Mouse (Mus musculus) heart, embryonic 16.5 days (tissue): ENCODE measurements around the gene 5330417C22Rik. TPM values are rescaled to one million over a fixed set of nuclear protein-coding genes. Genes with fewer than 3 reads are reported as not detected.

Experiments used
- ATAC-seq: fragments of 200-750 bp; cut with Nextera tagmentation; replicated peaks from 2 replicates; pipeline ENCODE4 v1.8.0; 2017; ENCODE audit warnings: moderate number of reproducible peaks; ENCODE audit not compliant: insufficient read depth, low FRiP score; ENCODE audit errors: extremely low read depth
- H3K27ac ChIP-seq: fragments of 300-500 bp; sonication (generic); 2 replicates; pipeline ENCODE4 v1.5.1; 2014; ENCODE audit warnings: mild to moderate bottlenecking, low read length, control low read depth, moderate library complexity
- H3K27me3 ChIP-seq: fragments of 300-500 bp; sonication (generic); 2 replicates; pipeline ENCODE4 v1.6.1; 2014; ENCODE audit warnings: low read length, mixed read lengths; ENCODE audit not compliant: control insufficient read depth, insufficient read depth
- H3K36me3 ChIP-seq: fragments of 300-500 bp; sonication (generic); 2 replicates; pipeline ENCODE4 v1.6.1; 2014; ENCODE audit not compliant: control insufficient read depth, insufficient read depth
- H3K4me1 ChIP-seq: fragments of 300-500 bp; sonication (generic); 2 replicates; pipeline ENCODE4 v1.6.1; 2014; ENCODE audit warnings: low read length, mixed read lengths; ENCODE audit not compliant: control insufficient read depth, insufficient read depth
- H3K4me2 ChIP-seq: fragments of 300-500 bp; sonication (generic); 2 replicates; pipeline ENCODE4 v1.6.1; 2014; ENCODE audit warnings: low read depth, mild to moderate bottlenecking, control low read depth, low read length
- H3K4me3 ChIP-seq: fragments of 300-500 bp; sonication (generic); 2 replicates; pipeline ENCODE4 v1.5.1; 2014; ENCODE audit warnings: mild to moderate bottlenecking, control low read depth, low read length
- H3K9ac ChIP-seq: fragments of 300-500 bp; sonication (generic); 2 replicates; pipeline ENCODE4 v1.6.1; 2014; ENCODE audit warnings: low read length, control low read depth
- H3K9me3 ChIP-seq: fragments of 300-500 bp; sonication (generic); replicated peaks from 2 replicates; pipeline ENCODE4 v1.6.1; 2016; ENCODE audit warnings: low read length; ENCODE audit not compliant: control insufficient read depth
- WGBS: fragments of 180-500 bp; shearing (Covaris S2); extraction: QIAGEN DNeasy Blood & Tissue Kit; methylation state at CpG from one replicate; pipeline ENCODE4 v1.1.7; 2014; 5-methylcytosine and 5-hydroxymethylcytosine counted together
- polyA plus RNA-seq: library from polyadenylated mRNA; unstranded; fragments of >200 nt; fragmentation: Nextera tagmentation; extraction: Ambion mirVana; gene quantifications from 2 replicates; pipeline ENCODE4 v1.2.1, GENCODE M21; 2015

The 5330417C22Rik gene
- polyA plus RNA-seq, 1 experiment from 2014 or later: 1.9 TPM

DNA sequence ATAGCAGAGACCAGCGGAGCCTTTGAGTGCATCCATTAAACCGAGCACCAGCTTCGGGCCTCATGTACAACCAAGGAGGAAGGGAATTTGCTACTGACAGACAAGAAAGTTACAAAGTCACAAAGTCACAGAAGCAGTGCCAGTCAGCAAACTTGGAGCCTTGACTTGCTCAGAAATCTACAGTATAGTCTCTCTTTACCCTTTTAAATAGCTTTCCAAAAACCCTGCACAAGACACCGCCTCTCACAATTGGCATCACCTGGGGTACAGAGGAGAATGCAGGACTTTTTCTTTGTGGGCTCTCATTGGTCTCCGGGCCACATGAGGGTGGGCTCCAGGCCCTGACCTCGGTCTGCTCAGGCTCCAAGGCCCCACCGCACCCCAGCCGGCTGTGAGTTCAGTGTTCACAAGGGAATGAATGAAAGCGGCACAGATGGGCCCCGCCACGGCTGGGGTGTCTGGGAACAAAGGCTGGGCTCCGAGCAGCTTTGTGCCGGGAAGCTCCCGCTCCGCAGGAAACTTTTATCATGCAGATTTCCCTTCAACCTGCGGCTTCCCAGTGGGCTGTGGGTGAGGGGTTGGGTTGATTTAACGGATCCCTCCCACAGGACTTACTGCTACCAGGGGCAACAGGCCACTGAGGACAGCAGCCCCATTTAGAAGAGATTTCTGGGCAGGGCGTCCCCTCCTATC, 103.0 kb downstream of the 5330417C22Rik start:
- Histone ChIP-seq H3K4me2 (no peak overlapping the region), H3K27ac (no peak overlapping the region), H3K9me3 (no peaks in the 10 kb centered on the region), H3K9ac (no peak overlapping the region), H3K4me3 (no peak overlapping the region), H3K27me3 (no peaks in the 10 kb centered on the region), H3K36me3 (peaks cover 44% of the 10 kb centered on the region), H3K4me1 (no peaks in the 10 kb centered on the region)
- no peak; the same call in 1 of the 2 replicates for ATAC-seq
- 66% methylated on average over 18 of the region's 18 CpGs for WGBS

DNA sequence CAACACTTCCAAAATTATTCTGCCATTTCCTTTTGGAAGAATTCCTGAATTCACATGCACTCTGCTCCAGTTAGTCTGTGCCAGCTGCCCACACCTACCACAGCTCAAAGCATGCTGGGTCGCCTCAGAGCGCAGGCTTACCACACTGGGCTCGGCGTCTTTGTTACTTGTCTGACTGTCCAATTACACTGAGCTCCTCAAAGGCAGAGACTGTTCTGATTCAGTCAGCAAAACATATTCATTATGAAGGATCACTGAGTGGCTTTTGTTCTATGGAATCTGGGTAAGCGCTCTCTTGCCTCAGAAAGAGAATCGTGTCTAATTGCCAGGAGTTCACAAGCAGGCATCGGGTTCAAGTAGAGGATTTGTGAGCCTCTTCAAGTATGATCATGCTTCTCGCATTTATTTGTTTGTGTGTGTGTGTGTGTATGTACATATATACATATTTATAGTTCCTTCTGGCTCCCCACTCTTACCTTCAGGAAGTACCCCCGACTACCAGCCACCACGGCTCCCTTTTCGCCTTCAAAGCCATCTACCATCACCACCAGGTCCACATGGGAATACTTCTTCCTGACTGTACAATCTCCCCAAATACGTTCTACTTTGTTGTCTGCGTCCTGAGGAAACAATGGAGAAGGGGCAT, 103.7 kb downstream of the 5330417C22Rik start:
- peaks cover 50% of the 10 kb centered on the region for H3K36me3 ChIP-seq
- no peaks in the 10 kb centered on the region for H3K9me3 ChIP-seq
- no peaks in the 10 kb centered on the region for H3K4me1 ChIP-seq
- H3K27me3 ChIP-seq: no peaks in the 10 kb centered on the region
- H3K4me2 ChIP-seq: no peak overlapping the region
- H3K9ac ChIP-seq: no peak overlapping the region
- no peak overlapping the region for H3K27ac ChIP-seq
- ATAC-seq: no peak
- H3K4me3 ChIP-seq: no peak overlapping the region
- WGBS: 87% methylated on average over 13 of the region's 13 CpGs

DNA sequence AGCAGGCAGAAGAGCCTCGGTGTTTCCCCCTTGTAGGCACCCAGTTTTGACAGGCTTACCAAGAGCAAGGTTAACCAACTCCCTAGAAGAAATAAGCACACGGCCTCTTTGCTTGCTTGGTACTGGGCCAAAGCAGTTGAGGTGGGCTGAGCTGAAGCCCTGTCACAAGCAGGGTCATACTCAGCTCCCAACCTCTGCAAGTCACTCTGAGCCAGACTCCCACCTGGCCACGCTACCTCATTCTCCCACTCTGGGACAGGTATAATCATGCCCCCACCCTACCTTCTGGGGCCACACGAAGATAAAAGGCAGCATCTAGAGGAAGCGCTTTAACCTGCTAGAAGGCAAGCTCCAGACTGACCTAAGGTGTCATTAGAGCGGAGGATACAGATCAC, 110.7 kb downstream of the 5330417C22Rik start:
- 78% methylated on average over 6 of the region's 6 CpGs for WGBS
- H3K9me3 ChIP-seq: no peaks in the 10 kb centered on the region
- no peaks in the 10 kb centered on the region for H3K27me3 ChIP-seq
- no peak for ATAC-seq
- peaks cover 39% of the 10 kb centered on the region for H3K36me3 ChIP-seq
- H3K4me3 ChIP-seq: no peak overlapping the region
- H3K27ac ChIP-seq: no peak overlapping the region
- no peak overlapping the region for H3K4me2 ChIP-seq
- H3K9ac ChIP-seq: no peak overlapping the region
- H3K4me1 ChIP-seq: peaks cover 9% of the 10 kb centered on the region

DNA sequence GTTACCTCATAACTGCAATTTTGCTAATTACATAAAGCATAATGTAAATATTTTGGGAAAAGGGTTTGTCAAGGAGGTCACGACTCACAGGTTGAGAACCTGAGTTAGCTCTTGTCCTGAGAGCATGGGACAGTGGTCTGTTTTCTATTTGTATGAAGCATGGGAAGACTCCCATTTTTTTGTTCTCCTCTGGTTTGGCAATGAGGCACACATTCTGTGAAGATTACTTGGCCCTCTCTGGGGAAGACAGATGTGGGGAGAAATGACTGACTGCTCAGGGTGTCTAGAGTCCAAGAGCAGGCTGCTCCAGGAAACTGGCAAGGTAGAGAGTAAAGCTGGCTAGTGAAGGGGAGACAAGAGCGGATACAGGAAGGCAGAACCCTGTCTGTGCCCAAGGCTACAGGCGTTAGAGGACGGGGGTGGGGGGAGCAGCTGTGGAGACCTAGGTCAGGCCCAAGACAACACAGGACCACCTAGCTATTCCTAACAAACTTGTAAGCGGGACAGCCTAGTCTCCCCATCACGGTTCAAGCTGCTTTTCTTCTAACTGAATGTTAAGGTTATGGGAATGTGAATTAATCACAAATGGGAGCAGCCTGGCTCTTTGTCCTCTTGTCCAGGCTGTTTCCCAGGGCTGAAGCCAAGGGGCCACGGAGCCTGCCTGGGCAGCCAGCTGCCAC, 111.3 kb downstream of the 5330417C22Rik start:
- H3K9ac ChIP-seq: no peak overlapping the region
- no peak overlapping the region for H3K4me2 ChIP-seq
- no peaks in the 10 kb centered on the region for H3K9me3 ChIP-seq
- 80% methylated on average over 7 of the region's 7 CpGs for WGBS
- no peaks in the 10 kb centered on the region for H3K27me3 ChIP-seq
- H3K27ac ChIP-seq: no peak overlapping the region
- peaks cover 39% of the 10 kb centered on the region for H3K36me3 ChIP-seq
- peaks cover 9% of the 10 kb centered on the region for H3K4me1 ChIP-seq
- ATAC-seq: no peak
- H3K4me3 ChIP-seq: no peak overlapping the region

DNA sequence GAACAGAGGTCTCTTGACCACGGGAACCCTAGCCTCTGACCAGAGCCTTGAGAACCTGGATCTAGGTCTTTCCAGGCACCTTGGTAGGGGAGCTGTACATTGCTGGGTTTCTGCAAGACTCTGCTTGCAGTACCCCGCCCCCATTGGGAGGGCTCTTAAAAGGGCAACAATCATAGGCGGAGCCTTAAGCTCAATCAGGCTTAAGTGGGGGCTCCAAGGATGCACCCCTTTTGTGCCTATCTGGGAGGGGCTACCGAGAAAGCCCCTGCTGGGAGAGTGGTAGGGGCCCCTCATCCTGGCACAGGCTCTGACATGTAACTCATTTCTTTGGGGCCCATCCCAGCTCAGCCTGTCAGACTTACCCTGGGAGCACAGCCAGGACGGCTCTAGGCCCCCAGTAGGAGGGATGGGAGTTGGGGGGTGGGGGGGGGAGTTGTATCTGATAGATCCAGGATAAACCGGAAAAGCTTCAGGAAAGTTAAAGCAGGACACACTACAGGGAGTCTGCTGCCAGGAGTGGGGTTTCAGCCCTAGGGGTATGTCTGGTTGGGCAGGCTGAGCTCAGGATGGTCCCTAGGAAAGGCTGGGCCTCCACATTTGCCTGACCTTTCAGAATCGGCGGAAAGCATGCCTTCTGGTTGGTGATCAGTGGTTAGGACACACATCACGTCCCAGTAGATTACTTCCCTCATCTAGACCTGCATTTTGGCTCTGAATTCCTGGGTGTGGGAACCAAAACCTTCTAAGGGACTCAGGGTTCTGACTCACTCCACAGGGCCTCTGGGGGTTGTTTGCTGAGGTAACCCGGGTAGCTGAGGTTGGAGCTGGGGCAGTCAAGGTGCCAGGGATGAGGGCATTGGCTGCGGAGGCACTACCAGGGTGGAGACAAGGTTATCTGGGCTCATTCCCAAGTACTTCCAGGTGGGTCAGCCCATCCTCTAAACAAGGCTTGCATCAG, 112.2 kb downstream of the 5330417C22Rik start:
- H3K27ac ChIP-seq: no peak overlapping the region
- H3K27me3 ChIP-seq: no peaks in the 10 kb centered on the region
- peaks cover 34% of the 10 kb centered on the region for H3K36me3 ChIP-seq
- peaks cover 9% of the 10 kb centered on the region for H3K4me1 ChIP-seq
- H3K4me2 ChIP-seq: peak overlapping the region; percentile 49
- ATAC-seq: peak; percentile 50; the same call in 1 of the 2 replicates
- no peaks in the 10 kb centered on the region for H3K9me3 ChIP-seq
- H3K9ac ChIP-seq: peak overlapping the region; percentile 27; the same call in 1 of the 2 replicates
- WGBS: 17% methylated on average over 11 of the region's 11 CpGs
- no peak overlapping the region for H3K4me3 ChIP-seq

DNA sequence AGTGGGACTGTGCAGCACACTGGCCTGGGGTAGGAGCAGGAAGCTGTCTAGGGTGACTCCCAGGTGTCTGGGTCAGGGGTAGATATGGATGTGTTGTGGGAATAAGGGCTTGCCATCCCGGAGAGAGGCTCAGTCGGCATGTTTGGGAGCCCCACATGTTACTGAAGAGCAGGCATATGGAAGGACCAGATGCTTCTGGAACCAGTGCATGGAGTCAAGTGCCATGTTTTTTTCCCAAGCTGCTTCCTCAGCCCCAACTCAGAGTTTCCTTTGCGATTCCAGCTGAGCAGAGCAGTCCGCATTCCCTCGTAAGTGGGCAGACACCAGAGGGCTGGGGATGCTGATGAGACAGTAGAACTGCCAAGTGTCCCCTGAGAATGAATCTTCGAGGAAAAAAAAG, 113.3 kb downstream of the 5330417C22Rik start:
- Histone ChIP-seq H3K27ac (no peak overlapping the region), H3K9ac (no peak overlapping the region), H3K4me3 (no peak overlapping the region), H3K36me3 (peaks cover 23% of the 10 kb centered on the region), H3K4me1 (peaks cover 9% of the 10 kb centered on the region), H3K27me3 (no peaks in the 10 kb centered on the region), H3K9me3 (no peaks in the 10 kb centered on the region), H3K4me2 (no peak overlapping the region)
- 36% methylated on average over 6 of the region's 6 CpGs for WGBS
- ATAC-seq: no peak

DNA sequence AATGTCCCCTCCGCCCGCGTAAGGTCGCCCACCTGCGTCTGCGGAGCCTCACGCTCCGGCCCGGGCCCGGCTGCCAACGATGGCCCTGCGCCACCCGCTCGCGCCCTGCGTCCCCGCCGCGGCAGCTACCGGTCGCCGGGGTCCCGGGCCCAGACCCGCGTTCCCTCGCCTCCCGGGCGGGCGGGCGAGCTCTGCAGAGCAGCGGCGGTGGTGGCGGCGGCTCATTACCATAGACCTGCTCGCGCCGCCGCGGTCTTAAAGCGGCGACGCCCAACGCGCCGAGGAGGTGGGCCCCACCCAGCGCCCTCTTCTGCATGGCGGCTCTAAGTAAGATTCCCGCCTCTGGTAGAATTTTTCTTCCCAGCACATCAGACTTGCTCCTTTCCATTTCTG, 120.5 kb downstream of the 5330417C22Rik start:
- Histone ChIP-seq H3K27me3 (peaks cover 8% of the 10 kb centered on the region), H3K36me3 (no peaks in the 10 kb centered on the region; the same call in 1 of the 2 replicates), H3K9me3 (peaks cover 6% of the 10 kb centered on the region; the same call in 1 of the 2 replicates), H3K9ac (peak overlapping the region; percentile 77), H3K4me3 (peak overlapping the region; percentile 78), H3K4me1 (peaks cover 4% of the 10 kb centered on the region; the same call in 1 of the 2 replicates), H3K4me2 (peak overlapping the region; percentile 100), H3K27ac (no peak overlapping the region)
- 1% methylated on average over 48 of the region's 48 CpGs for WGBS
- ATAC-seq: peak; percentile 83
